Mouse (Mus musculus) stomach, postnatal 0 days (tissue): ENCODE measurements at regions not wholly inside any gene's neighbourhood (a gene's known extent, or its start where the extent isn't known, plus 50 kb on each side); places are given as distances from the start of the nearest gene placed in this dataset.

Experiments
- CTCF ChIP-seq: IDR thresholded peaks from 2 replicates; pipeline ENCODE4 v1.5.1; 2016; ENCODE audit warnings: antibody characterized with exemption, low read depth, mild to moderate bottlenecking, moderate library complexity
- EP300 ChIP-seq: optimal IDR thresholded peaks from 2 replicates; pipeline ENCODE3; 2016; ENCODE audit warnings: antibody characterized with exemption

DNA sequence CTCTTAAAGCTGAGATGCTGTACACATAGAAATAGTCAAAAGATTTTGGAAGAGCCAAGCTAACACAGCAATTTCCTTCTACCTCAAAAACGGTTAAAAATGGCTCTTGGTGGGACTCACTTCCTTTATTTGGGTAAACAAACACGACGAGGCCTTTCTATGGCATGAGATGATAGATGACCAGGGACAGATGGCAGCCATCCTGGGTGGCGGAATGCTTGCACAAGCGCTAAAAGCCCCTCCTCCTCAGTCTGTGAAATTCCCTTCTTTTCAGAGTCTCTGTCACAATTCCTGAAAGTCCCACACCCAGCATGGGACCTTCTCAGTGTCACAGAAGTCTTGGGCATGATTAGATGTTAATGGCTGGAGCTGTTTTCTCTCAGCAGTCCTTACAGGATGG lies 59.3 kb upstream of the Ado start:
- TF ChIP-seq CTCF (no peak), EP300 (no peak)
